Mouse (Mus musculus) heart, postnatal 25 days (tissue): ENCODE results near the gene Aifm1. TPM values are rescaled to one million over a fixed set of nuclear protein-coding genes. Genes with fewer than 3 reads are reported as not detected.
A peak's percentile ranks its signal among the peaks of the same experiment; 100 is the strongest.

Experiments used
- DNase-seq: peaks from one replicate; pipeline ENCODE4 v3.0.0; 2022; ENCODE audit warnings: low spot score
- intact Hi-C: fragments of 180-260 bp; cut with DNase I; formaldehyde crosslinking; loops from one replicate; pipeline ENCODE4 v1.15.1; 2025
- total RNA-seq, 2 experiments: library from RNA; stranded (reverse); gene quantifications; 2 replicates each; pipeline ENCODE4 v1.2.3; 2021

The Aifm1 gene
- 100 to 1,000 TPM; 111 to 113 TPM for total RNA-seq

DNA sequence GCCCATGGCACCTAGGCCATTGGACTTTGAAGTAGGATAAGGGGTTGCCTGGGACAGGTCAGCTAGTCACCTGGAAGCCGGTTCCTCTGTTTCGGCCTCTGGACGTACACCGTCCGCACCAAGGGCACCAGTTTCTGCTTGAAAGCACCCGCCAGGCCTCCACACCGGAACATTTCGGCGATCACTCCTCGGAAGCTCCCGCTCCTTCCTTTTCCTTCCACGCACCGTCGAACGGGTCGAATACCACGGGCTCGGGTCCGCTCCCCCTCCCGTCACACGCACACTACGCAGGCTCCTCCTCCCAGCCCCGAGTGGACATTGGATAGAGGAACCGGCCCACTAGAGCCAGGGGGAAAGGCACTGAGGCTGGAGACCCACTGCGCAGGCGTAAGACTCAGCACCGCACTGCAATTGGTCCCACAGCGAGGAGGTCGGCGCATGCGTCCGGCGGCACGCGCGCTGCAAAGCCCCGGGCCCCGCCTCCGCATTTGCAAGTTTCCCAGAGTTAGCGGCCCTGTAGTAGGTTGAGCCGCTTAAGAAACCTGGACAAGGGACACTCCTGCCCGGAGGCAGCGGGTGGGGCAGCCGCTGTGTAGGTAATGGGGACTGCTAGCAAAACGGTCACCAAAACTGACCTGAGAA, at the start of gene Aifm1:
Aifm1 (minus strand) TSS at position 398 of the 642 bp plus-strand sequence.
- intact Hi-C loops, result loop anchor here (2.0 kb wide), 1 partner anchor 20 kb away; no protein-coding TSS in a partner anchor
- peak; percentile 90 for DNase-seq

DNA sequence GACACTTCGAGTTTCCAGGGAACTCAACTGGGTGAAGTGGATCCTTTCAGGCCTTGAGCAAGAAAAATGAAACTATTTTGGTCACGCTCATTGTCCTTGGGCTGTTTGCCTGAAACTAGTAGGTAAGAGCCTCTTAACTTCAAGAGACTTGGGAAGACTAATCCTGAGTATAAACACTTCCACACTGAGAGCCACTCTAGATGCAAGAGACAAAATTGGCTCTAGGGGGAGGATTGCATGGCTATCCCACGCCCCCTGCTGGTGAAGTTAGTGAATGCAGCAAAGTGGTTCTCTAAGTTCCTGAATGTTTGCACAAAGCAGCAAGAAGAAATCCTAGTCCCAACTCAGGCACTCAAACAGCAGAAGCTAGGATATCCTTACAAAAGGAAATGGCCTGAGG, 18.8 kb upstream of the Aifm1 start:
- DNase-seq, result no peak
- intact Hi-C loops, result loop anchor here (1.0 to 10.0 kb wide), 4 partner anchors 19 to 545 kb away; partner anchors contain the start of gene Aifm1

DNA sequence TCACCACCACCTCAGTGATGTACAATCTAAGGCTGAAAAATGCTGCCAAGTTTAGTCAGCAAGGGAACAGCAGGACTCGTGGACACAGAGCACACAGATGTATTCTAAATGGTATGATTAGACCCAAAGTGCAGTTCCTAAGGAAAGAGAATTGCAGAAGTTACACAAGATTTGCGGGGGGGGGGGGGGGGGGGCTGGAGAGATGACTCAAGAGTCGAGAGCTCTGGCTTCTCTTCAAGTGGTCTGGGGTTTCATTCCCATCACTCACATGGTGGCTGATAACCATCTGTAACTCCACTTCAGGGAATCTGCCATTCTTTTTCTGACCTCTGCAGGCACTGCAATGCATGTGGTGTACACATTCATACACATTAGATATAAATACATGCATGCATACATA, 13.1 kb upstream of the Aifm1 start:
- DNase-seq, result no peak
- intact Hi-C loops, result no loop called here

DNA sequence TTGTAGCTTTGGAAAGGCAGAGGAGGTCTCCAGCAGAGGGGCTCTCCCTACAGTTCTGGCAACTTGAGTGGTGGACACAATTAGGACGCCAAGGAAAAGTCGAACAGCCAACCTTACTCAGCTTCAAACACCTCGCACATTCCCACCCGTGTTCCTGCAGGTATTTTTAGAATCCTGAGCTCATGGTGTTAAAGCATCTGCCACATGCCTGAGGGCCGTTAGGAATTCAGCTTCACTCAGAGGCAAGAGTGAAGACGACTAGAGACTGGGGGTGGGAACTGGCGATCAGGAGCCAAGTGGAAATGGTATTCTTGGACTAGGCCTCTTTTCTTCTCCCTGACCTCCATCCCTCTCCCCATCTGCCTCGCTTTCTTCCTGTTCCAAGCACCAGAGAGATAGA, 12.5 kb upstream of the Aifm1 start:
- intact Hi-C loops, result no loop called here
- DNase-seq, result no peak

DNA sequence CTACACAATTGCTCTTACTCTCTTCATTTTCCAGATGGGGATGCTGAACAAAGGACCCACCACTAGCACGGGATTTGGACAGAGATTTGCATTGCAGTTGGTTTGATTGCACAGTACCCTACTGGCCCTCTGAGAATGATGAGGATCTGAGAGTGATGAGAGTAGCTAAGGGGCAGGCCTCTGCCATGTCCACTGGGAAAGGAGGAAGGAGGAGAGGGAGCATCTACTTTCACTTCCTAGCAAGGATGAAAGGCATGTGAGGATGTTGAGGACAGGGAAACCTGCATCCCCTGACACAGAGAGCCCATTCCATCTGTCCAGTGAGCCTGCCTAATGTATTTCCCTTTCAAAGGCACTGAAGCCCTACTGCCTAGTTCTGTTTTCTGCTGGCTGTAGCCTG, 12.0 kb upstream of the Aifm1 start:
- intact Hi-C loops, result no loop called here
- DNase-seq, result no peak

DNA sequence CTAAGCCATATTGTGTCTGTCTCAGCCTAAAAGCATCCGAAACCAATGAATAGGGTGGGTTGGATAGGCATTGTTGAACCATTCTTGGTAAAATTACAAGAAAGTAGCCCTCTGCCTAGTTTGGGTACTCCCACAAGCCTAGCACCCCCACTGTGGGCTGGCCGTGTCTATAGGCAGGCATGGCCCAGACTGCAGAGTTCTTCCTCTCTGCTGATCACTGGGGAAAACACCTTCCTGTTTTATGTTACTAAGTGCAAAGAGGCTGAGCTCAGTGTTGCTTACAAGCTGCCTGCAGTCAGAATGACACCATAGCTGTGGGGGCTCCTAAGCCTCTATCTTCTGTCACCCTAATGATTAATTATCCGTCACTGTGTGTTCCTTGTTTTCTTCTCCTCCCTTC, 10.1 kb upstream of the Aifm1 start:
- intact Hi-C loops, result no loop called here
- no peak for DNase-seq

DNA sequence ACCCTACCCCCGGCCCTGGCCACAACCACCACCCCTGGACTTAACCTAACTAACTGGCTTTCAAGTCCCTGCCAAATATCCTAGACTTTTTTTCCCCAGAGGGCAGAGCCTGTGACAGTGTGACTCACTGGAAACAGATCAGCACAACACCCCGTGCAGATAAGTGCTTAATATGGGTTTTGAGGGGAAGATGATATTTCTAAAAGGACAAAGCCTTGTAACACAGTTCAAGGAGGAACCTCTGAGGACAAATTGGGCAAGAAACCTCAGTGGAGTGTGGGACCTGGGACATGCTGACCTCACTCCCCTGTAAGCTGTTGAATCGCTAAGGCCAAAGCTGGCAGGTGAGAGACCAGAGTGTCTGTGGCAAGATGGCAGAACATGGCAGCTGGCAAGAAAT, 8.3 kb upstream of the Aifm1 start:
- DNase-seq, result no peak
- intact Hi-C loops, result no loop called here

DNA sequence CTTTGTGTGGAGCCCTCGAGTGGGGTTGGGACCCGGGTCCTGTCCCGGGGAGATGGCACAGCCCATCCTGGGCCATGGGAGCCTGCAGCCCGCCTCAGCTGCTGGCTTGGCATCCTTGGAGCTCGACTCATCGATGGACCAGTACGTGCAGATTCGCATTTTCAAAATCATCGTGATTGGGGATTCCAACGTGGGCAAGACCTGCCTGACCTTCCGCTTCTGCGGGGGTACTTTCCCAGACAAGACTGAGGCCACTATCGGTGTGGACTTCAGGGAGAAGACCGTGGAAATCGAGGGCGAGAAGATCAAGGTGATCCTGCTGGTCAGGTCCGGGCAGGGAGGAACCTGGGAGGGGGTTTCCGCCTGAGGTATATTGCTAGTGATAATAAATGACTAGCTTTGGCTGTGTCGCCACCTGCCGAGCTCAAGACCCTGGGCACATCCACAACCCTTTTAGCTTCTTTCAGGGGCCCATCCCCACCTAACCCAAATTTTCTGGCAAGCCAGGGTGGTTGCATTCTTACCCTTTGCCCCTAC, 6.3 kb upstream of the Aifm1 start:
- intact Hi-C loops, result no loop called here
- no peak for DNase-seq

DNA sequence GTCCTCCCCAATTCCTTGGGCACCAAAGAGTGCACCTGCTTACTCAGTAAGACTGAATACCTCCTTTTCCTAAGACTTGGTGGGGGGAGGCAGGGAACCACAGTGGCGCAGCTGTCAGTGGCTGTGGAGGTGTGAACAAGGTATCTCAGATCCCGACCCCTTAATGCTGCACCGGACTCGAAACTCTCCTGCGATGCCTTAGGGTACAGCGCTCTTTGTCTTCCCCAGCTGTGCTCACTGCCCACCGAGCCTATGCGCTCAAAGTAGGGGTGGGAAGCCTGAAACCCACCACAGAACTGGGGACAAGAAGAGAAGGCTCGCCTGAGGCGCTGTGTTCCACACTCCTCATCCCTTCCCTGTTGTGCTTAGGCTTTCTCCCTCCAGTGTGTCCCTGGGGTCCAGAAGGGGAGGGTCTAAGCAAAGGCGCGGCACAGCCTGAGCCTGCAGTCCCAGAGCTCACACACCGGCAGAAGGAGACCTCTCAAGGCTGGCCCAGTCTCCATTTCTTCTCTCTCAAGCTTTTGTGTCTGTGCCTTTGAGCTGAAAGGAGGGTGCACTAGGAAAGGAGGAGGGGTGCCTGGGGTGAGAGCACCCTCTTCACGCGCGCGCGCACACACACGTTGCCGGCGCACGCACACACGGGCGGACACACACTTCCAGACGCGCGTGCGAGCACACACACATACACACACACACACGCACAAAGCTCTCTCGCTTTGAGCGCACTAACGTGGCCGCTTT, 5.6 kb upstream of the Aifm1 start, which contains the start of gene Rab33a:
Rab33a (plus strand) TSS at position 478 of the 741 bp plus-strand sequence.
- intact Hi-C loops, result no loop called here
- DNase-seq, result no peak

DNA sequence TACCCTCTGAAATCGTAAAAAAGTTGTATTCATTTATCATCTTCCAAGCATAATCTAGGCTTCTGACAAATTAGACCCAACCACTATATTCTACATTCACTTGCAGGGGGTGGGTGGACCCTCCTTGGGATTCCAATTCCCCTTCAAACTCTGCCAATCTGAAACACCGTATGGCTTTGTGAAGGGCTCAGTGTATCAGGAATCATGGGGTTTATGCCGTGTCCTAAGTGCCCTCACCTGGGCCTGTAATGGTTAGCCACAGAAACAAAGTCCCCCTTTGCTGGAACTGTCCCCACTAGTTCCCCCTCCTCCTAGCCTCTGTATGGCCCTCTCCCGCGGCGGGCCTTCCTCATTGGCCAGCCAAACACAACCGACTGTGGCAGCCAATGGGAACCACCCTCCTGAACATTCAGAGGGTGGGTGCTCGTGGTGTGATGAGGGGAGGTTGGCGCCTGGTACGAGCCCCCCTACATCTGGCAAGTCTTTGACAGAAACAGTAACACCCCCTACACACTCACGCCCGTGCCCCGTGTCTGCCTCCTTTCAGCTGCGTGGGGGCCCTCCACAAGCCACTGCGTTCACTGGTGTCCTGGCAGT, 4.9 kb upstream of the Aifm1 start:
- no peak for DNase-seq
- intact Hi-C loops, result no loop called here

DNA sequence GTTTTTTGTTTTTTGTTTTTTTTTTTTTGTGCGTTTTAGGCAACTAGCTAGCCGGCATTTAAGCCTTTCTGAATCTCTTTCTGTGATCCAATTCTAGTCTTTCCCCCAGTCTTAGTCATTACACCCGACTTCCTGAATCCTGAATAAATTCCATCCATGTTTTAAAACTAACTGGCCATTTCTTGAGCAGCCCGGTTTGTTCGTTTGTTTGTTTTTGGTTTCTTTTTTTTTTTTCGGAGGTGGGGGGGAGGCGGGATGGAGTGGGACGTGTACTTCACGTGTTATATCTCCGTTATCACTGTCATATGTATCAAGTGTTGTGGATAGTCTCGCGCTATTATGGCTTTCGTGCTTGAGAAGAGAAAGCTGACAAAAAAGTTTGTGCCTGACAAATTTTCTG, 461 bp upstream of the Aifm1 start:
- no peak for DNase-seq
- intact Hi-C loops, result loop anchor here (2.0 kb wide), 1 partner anchor 19 kb away; no protein-coding TSS in a partner anchor

DNA sequence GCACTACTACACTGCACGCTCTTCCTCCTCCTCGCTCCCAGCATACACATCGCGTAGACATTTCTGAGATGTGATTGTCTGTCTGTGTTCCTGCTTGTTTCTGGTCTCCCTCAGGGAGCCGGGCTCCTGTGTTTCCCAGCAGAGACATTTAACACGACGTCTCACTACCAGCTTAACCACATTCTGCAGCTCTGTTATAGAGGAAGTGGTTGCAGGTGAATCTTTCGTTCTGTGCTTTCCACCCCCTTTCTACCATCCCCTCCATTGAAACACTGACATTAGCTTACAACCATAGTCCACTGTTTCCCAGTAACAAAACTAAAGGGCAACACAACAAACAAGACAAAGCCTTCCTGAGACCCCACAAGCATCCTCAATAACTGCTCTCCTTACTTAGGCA, 19.6 kb downstream of the Aifm1 start:
- no peak for DNase-seq
- intact Hi-C loops, result no loop called here

DNA sequence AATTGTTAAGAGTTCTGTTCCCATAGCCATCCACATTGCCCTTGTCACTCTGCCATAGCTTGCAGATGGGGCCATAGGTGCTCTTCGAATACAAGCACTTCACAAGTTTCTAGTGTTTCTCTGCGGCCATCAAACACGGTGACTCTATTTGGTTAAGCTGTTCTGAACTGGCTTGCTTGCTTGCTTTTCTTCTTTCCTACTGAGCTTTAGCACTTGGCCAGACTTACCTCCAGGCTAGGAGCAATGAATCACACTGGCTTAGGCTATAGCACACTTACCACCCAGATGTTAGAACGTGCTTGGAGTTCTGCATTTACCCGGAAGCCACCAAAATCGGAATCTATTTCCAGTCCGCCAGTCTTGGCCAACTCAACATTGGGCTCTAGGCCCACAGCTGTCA, 31.7 kb downstream of the Aifm1 start:
- intact Hi-C loops, result no loop called here
- DNase-seq, result no peak

DNA sequence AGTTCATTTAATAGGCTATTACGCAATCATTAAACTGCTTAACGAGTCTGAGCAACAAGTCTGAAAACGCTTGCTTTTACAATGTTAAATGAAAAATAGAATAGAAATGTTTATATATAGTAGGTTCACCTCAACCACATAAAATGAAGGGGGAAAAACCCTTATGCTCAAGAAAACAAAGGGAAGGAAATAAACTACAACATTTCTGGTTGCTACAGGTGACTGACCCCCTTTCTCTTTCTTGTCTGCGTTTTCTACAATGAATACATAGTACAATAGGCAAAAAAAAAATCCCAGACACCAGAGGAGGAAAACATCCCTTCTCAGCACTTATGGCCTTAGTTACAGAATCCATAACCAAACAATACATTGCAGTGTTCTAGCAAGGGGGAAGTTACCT, 32.3 kb downstream of the Aifm1 start:
- intact Hi-C loops, result no loop called here
- no peak for DNase-seq

DNA sequence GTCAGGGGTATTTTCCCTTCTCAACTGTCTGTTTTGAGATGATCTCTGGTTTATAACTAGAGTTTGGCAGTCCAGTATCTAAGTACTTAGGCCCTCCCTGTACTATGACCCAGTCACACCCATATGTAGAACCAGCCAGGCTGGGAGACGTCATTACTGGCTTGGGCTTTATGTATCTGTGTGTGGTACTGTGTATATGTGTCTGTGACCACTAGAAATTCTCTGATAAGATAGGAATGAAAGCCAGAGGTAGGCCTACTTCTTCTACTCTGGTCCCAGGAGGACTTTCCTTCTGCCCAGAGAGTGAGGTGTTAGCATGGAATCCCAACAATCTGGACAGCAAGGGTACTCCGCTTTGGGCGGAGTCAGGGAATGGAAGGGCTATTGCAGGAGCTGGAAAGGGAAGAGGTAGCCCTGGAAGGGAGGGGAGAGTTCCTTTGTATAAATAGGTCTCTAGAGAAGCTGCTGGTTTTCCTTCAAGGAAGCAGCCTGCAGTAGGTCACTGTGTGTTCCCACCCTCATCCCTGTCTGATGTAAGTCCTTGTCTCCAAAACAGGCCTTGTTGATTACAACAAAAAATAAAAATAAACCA, 45.9 kb downstream of the Aifm1 start:
- no peak for DNase-seq
- intact Hi-C loops, result no loop called here

DNA sequence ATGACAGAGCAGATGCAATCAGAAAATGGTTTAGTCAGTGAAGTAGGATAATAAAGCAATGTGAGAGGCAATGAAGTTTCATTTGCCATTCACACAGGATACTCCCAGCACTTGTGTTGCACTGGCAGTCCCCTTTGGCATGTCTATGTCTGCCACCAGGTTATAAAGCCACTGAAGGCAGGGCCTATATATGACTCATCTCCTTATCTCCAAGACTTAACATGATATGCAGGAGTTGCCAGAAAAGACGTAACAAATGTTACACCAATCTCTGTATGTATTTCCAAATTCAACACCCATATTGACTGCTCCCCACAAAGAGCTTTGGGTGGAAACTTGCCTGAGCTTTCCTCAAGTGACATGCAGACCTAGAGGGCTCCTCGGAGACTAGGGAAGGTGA, 47.2 kb downstream of the Aifm1 start:
- intact Hi-C loops, result no loop called here
- DNase-seq, result no peak

DNA sequence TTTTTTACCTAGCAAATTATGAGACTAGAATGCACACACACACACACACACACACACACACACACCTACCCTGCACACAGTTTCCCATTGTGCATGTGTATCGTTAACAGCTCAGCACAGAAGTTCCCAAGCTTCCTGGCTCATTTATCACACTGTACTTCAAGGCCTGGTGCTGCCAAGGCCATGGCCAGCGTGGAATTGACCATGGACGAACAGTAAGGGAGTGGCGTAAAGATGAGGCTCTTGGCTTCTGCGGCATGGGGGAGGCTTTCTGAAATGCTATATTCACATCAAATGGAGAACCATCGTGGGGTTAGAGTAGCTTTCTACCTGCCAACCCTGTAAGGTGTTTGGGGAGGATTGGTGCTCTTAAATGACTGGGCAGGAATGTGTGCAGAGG, 48.9 kb downstream of the Aifm1 start:
- DNase-seq, result no peak
- intact Hi-C loops, result no loop called here

DNA sequence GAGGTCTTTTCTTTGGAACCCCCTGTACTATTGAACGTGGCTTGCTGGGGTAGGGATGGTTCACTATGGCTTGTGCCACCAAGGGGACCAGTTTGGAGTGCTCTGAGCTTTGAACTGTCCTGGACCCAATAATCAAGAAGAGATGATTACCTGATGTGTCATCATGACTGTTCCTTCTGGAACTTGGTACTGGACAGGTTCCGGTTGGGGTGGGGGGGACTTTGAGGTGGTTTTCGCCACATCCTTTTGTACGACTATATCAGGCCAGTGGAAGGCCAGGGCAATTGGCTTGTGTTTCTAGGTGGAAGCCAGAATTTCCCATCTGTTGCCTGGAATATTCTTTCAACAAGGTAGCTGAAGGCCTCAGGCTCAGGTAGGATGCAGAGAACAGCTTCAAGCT, 49.7 kb downstream of the Aifm1 start:
- DNase-seq, result no peak
- intact Hi-C loops, result loop anchor here (2.0 kb wide), 1 partner anchor 41 kb away; no protein-coding TSS in a partner anchor

DNA sequence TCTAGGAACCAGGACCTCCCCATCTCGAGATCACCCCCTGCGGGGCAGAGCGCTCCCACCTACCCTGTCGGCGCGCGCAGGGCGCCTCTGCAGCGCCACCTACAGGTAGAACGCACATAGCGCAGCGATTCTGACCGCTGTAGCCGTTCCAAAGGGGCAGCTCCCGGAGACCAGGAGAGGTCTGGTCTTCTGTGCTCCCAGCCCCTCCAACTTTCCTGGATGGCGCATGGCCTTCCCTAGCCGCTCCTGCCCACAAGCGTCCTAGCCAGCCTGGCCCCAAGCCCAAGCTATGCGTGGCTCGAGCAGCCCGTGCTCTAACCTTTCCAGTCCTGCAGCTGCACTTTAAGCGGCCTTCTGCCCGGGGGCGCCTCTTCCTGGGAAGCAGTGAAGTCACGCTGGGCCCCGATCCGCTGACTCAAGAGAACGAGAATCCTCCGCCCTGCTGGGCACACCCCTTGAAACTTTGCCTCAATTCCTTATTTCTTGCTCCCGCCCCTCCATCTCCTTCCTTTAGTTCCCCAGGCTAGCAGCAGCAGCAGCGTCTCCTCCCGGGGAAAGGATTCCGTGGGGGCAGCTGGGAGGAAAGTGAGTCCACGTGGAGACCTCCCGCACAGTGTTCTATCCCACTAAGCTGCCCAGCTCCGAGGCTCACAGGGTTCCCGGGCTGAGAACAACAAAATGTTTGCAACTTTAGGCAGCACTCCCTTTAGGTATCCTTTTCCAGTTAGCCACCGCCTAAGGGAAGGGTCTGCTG, 50.4 kb downstream of the Aifm1 start, which contains the start of gene Elf4:
Elf4 (minus strand) TSS at position 379 of the 754 bp plus-strand sequence.
- peak; percentile 43 for DNase-seq
- intact Hi-C loops, result loop anchor here (2.0 kb wide), 1 partner anchor 40 kb away; no protein-coding TSS in a partner anchor

DNA sequence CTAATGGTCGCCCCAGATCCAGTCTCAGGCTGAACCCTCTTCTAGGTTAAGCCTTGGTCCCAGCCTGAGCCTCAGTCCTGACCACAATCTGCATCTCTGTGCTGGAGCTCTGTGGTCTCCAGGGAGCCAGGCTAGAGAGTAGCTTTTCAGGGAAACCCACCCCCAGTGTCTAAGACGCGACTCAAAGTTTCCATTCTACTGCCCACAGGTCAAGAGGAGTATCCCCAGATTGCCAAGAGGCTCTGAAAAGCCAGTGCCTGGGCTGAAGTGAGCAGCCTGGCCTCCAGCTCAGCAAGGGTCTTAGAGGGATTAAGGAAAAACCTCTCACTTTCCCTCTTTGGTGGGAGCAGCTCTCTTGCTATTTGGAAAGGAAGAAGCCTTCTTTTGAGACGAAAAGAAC, 51.1 kb downstream of the Aifm1 start:
- intact Hi-C loops, result loop anchor here (2.0 kb wide), 1 partner anchor 39 kb away; no protein-coding TSS in a partner anchor
- no peak for DNase-seq
